Mouse (Mus musculus) liver, embryonic 14.5 days (tissue): ENCODE measurements around the gene Tut1.

Experiments
- CTCF ChIP-seq: IDR thresholded peaks from 2 replicates; pipeline ENCODE4 v1.5.1; 2016; ENCODE audit warnings: antibody characterized with exemption, low read depth, control low read depth
- EP300 ChIP-seq: IDR thresholded peaks from 2 replicates; pipeline ENCODE4 v1.6.1; 2016; ENCODE audit warnings: antibody characterized with exemption, low read depth

DNA sequence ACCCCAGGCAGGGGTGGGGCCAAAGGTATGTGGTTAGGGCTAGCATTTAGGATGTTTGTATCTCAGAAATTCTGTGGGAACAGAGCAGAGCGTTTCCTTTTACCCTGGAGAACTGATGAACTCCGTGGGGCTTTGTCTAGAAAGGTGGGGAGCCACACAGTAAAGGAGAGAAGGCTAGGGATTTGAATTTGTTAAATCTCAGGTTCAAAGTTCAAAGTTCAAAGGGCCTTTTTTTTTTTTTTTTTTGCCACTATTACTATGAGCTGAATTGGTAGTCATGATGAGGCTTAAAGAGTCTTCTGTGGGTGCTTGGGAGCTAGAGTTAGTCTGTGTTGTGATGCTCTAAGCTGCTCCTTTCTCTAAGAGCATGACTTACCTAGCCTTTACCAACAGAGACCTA lies 16.9 kb upstream of the Tut1 start:
- TF ChIP-seq CTCF (no peak), EP300 (no peak)
